Mouse (Mus musculus): ENCODE measurements around the gene Vapb. TPM values are rescaled to one million over a fixed set of nuclear protein-coding genes. Genes with fewer than 3 reads are reported as not detected.

The Vapb gene
- polyA plus RNA-seq, 1 experiment from 2014 or later: 251 TPM

GRCm38 (mm10) chr2:173757624-173758155 is 20.4 kb downstream of the Vapb start:
- Histone ChIP-seq H3K4me3 (ENCODE audit: inconsistent target) (no peak overlapping the region), H3K36me3 (ENCODE audit: inconsistent target) (peaks cover 13% of the 10 kb centered on the region; the same call in 1 of the 2 replicates), H3K27ac (no peak overlapping the region), H3K79me2 (ENCODE audit: inconsistent target) (peaks cover 99% of the 10 kb centered on the region)
- 89% methylated on average over 8 of the region's 8 CpGs for WGBS (ENCODE audit: missing documents)

- Histone ChIP-seq H3K36me3 (ENCODE audit: inconsistent target) (peaks cover 36% of the 10 kb centered on the region; the same call in 1 of the 2 replicates), H3K79me2 (ENCODE audit: inconsistent target) (peaks cover 100% of the 10 kb centered on the region), H3K27ac (no peak overlapping the region), H3K4me3 (ENCODE audit: inconsistent target) (no peak overlapping the region)
- WGBS (ENCODE audit: missing documents): 91% methylated on average over 6 of the region's 6 CpGs
Measured at GRCm38 (mm10) chr2:173760607-173761006, 23.3 kb downstream of the Vapb start.

GRCm38 (mm10) chr2:173764629-173765028 is 27.3 kb downstream of the Vapb start:
- H3K4me3 ChIP-seq (ENCODE audit: inconsistent target): no peak overlapping the region
- no peak overlapping the region for H3K27ac ChIP-seq
- peaks cover 48% of the 10 kb centered on the region; the same call in 1 of the 2 replicates for H3K36me3 ChIP-seq (ENCODE audit: inconsistent target)
- peaks cover 100% of the 10 kb centered on the region for H3K79me2 ChIP-seq (ENCODE audit: inconsistent target)
- WGBS (ENCODE audit: missing documents): 94% methylated on average over 3 of the region's 3 CpGs

DNA sequence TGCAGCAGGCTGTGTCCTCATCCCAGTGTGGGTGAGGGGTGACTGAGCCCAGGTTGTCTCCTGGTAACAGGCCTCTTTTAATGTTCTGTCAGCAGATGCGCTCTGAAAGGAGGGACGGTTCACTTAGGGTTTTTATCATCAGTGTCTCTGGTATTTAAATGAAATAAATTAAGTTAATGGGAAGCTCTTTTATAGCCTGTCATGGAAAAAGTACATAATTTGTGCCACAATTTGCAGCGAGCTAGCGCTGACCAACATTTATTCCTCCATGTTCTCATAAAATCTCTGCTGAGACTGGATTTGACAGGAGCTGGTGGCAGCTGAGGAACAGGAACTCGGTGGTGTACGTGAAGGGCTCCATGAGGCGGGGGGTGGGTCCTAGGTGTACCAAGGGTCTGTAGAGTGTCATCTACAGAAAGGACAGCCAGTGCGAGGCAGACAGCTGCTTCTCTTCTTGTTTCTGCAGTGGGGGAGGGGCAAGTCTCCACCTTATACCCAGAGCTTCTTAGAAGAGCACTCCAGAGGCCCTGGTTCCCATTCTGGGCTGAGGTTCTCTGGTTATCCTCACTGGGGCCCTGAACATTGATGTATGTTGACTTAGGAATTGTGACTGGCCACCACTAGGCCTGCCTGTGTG is 30.8 kb downstream of the Vapb start:
- H3K36me3 ChIP-seq (ENCODE audit: inconsistent target): peaks cover 51% of the 10 kb centered on the region; the same call in 1 of the 2 replicates
- peaks cover 100% of the 10 kb centered on the region for H3K79me2 ChIP-seq (ENCODE audit: inconsistent target)
- H3K4me3 ChIP-seq (ENCODE audit: inconsistent target): no peak overlapping the region
- 89% methylated on average over 8 of the region's 8 CpGs for WGBS (ENCODE audit: missing documents)
- H3K27ac ChIP-seq: no peak overlapping the region

DNA sequence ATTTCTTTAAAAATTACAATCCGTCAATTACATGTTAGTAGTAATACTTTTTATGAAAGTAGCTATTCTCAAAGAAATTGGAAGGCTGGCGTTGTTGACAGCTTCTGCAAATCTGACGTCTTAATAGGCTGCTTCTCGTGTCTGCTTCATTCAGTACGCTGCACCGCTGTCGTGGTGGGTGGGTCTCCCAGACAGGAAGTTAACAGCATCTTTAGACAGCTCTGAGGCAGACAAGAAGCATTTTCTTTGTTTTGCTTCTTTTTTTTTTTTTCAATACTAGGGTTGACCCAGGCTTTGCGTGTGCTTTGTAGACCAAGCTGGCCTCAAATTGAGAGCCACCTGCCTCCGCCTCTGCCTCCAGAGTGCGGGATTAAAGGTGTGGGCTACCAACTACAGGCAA is 31.9 kb downstream of the Vapb start:
- H3K36me3 ChIP-seq (ENCODE audit: inconsistent target): peaks cover 41% of the 10 kb centered on the region; the same call in 1 of the 2 replicates
- H3K4me3 ChIP-seq (ENCODE audit: inconsistent target): no peak overlapping the region
- 68% methylated on average over 10 of the region's 10 CpGs for WGBS (ENCODE audit: missing documents)
- peaks cover 100% of the 10 kb centered on the region for H3K79me2 ChIP-seq (ENCODE audit: inconsistent target)
- no peak overlapping the region for H3K27ac ChIP-seq

- H3K4me3 ChIP-seq (ENCODE audit: inconsistent target): no peak overlapping the region
- 73% methylated on average over 3 of the region's 5 CpGs for WGBS (ENCODE audit: missing documents)
- peaks cover 47% of the 10 kb centered on the region; the same call in 1 of the 2 replicates for H3K36me3 ChIP-seq (ENCODE audit: inconsistent target)
- no peak overlapping the region for H3K27ac ChIP-seq
- H3K79me2 ChIP-seq (ENCODE audit: inconsistent target): peaks cover 100% of the 10 kb centered on the region
Measured at GRCm38 (mm10) chr2:173770620-173771019, 33.3 kb downstream of the Vapb start.

GRCm38 (mm10) chr2:173771706-173772105 is 34.4 kb downstream of the Vapb start:
- Histone ChIP-seq H3K27ac (no peak overlapping the region), H3K4me3 (ENCODE audit: inconsistent target) (no peak overlapping the region), H3K36me3 (ENCODE audit: inconsistent target) (peaks cover 49% of the 10 kb centered on the region), H3K79me2 (ENCODE audit: inconsistent target) (peaks cover 99% of the 10 kb centered on the region)
- WGBS (ENCODE audit: missing documents): 79% methylated on average over 8 of the region's 8 CpGs

GRCm38 (mm10) chr2:173775556-173775955 is 38.2 kb downstream of the Vapb start:
- no peak overlapping the region for H3K27ac ChIP-seq
- H3K4me3 ChIP-seq (ENCODE audit: inconsistent target): no peak overlapping the region
- peaks cover 63% of the 10 kb centered on the region for H3K79me2 ChIP-seq (ENCODE audit: inconsistent target)
- 97% methylated on average over 3 of the region's 3 CpGs for WGBS (ENCODE audit: missing documents)
- H3K36me3 ChIP-seq (ENCODE audit: inconsistent target): peaks cover 84% of the 10 kb centered on the region

DNA sequence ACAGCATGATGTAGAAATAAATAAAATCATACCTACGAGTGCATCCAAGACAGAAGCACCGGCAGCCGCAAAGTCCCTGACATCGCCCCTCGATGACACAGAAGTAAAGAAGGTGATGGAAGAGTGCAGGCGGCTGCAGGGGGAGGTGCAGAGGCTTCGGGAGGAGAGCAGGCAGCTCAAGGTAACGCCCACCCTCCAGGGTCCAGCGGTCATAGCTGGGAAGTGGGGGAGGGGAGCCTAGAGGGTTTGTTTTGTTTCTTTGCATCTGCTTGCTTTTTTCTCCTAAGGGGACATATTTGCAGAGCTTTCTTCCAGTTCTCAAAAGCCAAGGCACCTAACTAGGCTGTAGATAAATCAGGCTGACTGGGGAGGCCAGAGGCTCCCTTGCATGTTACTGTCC is 38.8 kb downstream of the Vapb start:
- 98% methylated on average over 9 of the region's 9 CpGs for WGBS (ENCODE audit: missing documents)
- Histone ChIP-seq H3K36me3 (ENCODE audit: inconsistent target) (peaks cover 90% of the 10 kb centered on the region), H3K4me3 (ENCODE audit: inconsistent target) (no peak overlapping the region), H3K79me2 (ENCODE audit: inconsistent target) (peaks cover 57% of the 10 kb centered on the region), H3K27ac (no peak overlapping the region)

DNA sequence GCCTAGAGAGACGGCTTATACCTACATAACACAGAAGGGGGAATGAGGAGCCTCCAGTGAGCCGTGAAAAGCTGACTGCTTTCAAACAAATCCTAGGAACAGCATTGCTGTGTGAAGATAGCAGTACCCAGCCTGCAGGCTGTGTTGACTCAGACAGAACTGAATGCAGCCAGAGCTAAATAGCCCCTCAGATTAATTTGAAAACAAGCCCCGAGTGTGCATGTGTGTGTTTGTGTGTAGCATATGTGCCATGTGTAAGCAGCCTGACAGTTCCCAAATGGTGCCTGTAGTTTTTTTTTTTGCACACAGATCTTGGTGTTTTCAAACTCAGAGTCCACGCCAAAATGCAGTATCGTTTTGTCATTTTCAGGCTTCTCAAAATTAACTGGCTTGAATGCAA is 43.6 kb downstream of the Vapb start:
- Histone ChIP-seq H3K4me3 (ENCODE audit: inconsistent target) (no peak overlapping the region), H3K79me2 (ENCODE audit: inconsistent target) (peaks cover 9% of the 10 kb centered on the region; the same call in 1 of the 2 replicates), H3K36me3 (ENCODE audit: inconsistent target) (peaks cover 54% of the 10 kb centered on the region), H3K27ac (no peak overlapping the region)
- 100% methylated on average over 5 of the region's 5 CpGs for WGBS (ENCODE audit: missing documents)

DNA sequence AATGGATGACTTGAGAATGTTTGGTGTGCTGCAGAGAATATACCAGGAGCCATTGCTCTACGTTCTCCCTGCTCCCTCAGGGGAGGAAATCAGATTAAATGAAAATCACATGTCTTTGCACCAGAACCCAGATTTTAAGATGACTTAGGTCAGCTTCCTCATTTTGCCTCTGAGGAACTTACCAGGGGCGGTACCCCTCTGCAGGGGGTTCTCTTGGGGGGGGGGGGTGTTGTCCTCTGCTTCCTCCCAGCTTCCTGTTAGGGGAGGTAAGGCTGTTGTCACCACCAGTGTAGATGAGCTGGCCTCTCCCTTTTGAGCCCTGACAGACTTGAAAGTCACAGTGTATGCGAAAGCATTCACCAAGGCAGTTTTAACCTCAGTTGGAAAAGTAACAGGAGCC is 47.1 kb downstream of the Vapb start:
- H3K36me3 ChIP-seq (ENCODE audit: inconsistent target): peaks cover 19% of the 10 kb centered on the region; the same call in 1 of the 2 replicates
- H3K79me2 ChIP-seq (ENCODE audit: inconsistent target): no peaks in the 10 kb centered on the region
- WGBS (ENCODE audit: missing documents): 0% methylated on average over 3 of the region's 3 CpGs
- H3K4me3 ChIP-seq (ENCODE audit: inconsistent target): no peak overlapping the region
- peak overlapping the region; percentile 81 for H3K27ac ChIP-seq

GRCm38 (mm10) chr2:173784884-173785283 is 47.6 kb downstream of the Vapb start:
- no peaks in the 10 kb centered on the region for H3K79me2 ChIP-seq (ENCODE audit: inconsistent target)
- H3K36me3 ChIP-seq (ENCODE audit: inconsistent target): peaks cover 14% of the 10 kb centered on the region; the same call in 1 of the 2 replicates
- H3K4me3 ChIP-seq (ENCODE audit: inconsistent target): no peak overlapping the region
- peak overlapping the region; percentile 81 for H3K27ac ChIP-seq
- 61% methylated on average over 6 of the region's 6 CpGs for WGBS (ENCODE audit: missing documents)

- Histone ChIP-seq H3K79me2 (ENCODE audit: inconsistent target) (no peaks in the 10 kb centered on the region), H3K36me3 (ENCODE audit: inconsistent target) (no peaks in the 10 kb centered on the region), H3K27ac (no peak overlapping the region), H3K4me3 (ENCODE audit: inconsistent target) (no peak overlapping the region)
- 61% methylated on average over 23 of the region's 23 CpGs for WGBS (ENCODE audit: missing documents)
Measured at GRCm38 (mm10) chr2:173789945-173790804, 52.9 kb downstream of the Vapb start.

DNA sequence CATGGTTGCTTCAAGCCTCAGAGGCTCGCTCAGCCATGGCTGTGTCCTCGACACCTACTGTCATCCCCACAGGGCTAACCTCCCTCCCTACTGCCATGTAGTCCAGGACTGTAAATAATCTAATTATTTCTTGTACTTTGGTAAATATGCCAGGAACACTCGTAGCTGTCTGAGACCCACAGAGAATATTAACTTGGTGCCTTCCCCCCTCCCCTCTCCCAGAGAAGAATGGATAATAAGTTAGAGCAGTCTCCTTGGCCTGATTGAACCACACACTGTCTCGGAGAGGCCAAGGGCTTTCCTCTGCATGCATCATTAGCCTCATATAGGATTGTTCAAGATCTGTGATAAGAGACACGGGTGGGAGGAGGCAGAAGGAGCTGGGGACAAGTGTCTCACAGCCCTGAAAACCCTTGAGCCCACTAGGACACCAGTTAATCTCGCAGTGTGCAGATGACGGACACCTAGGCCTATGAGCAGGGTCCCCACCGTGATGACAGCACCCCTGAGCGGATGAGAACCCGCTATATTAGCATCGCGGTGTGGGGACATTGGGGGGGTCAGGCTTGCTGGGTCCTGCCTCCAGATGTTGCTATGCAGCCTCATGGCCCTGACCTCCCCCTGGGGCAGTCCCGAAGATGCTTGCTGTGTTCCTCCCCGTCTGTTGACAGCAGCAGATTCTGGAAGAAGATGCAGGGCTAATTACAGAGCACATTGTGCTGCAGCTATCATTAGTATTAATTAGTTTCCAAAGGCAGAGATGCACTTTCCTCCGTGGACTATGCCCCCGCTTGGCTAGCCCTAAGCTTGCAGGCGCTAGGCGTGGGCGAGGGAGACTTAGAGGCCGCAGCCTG is 54.8 kb downstream of the Vapb start:
- no peak overlapping the region for H3K27ac ChIP-seq
- 91% methylated on average over 19 of the region's 20 CpGs for WGBS (ENCODE audit: missing documents)
- no peaks in the 10 kb centered on the region for H3K79me2 ChIP-seq (ENCODE audit: inconsistent target)
- no peak overlapping the region for H3K4me3 ChIP-seq (ENCODE audit: inconsistent target)
- H3K36me3 ChIP-seq (ENCODE audit: inconsistent target): no peaks in the 10 kb centered on the region

Measured in macrophage (primary cell).